Mouse (Mus musculus) heart, adult 2 months (tissue): Measurements from ENCODE around the gene Ctnna2.

Source experiments
- CTCF ChIP-seq: fragments of 200-600 bp; IDR thresholded peaks from 2 replicates; pipeline ENCODE4 v1.8.1; 2022; ENCODE audit warnings: antibody characterized with exemption, mild to moderate bottlenecking, moderate library complexity
- POLR2A ChIP-seq: fragments of 200-500 bp; IDR thresholded peaks from 2 replicates; pipeline ENCODE4 v1.6.1; 2011; ENCODE audit warnings: mild to moderate bottlenecking, low read depth, low read length, control low read depth; ENCODE audit not compliant: insufficient read depth

GRCm38 (mm10) chr6:77421564-77422139, 557.8 kb downstream of the Ctnna2 start:
- no peak for TF ChIP-seq CTCF
- no peak for TF ChIP-seq POLR2A
